Mouse (Mus musculus) liver, adult 2 months (tissue): ENCODE results near the gene Klrb1f. TPM values are rescaled to one million over a fixed set of nuclear protein-coding genes. Genes with fewer than 3 reads are reported as not detected.
A peak's percentile ranks its signal among the peaks of the same experiment; 100 is the strongest.

ENCODE experiments used
- DNase-seq: peaks from one replicate; pipeline ENCODE4 v3.0.0-alpha.2; 2011; ENCODE audit warnings: low read depth, low spot score; ENCODE audit errors: extremely low read depth
- H3K27ac ChIP-seq: fragments of 200-500 bp; replicated peaks from 2 replicates; pipeline ENCODE4 v1.5.1; 2012; ENCODE audit warnings: low read depth, mild to moderate bottlenecking, control low read depth, inconsistent platforms, low read length; ENCODE audit not compliant: insufficient read depth
- H3K27me3 ChIP-seq: fragments of 200-500 bp; 2 replicates; pipeline ENCODE4 v1.6.1; 2012; ENCODE audit warnings: mild to moderate bottlenecking, moderate library complexity, low read length, inconsistent platforms; ENCODE audit not compliant: control insufficient read depth, insufficient read depth
- H3K36me3 ChIP-seq: fragments of 200-500 bp; 2 replicates; pipeline ENCODE4 v1.6.1; 2012; ENCODE audit warnings: low read length, inconsistent platforms; ENCODE audit not compliant: control insufficient read depth, insufficient read depth
- H3K4me1 ChIP-seq: fragments of 200-500 bp; 2 replicates; pipeline ENCODE4 v1.6.1; 2011; ENCODE audit warnings: low read length; ENCODE audit not compliant: control insufficient read depth, insufficient read depth
- H3K4me3 ChIP-seq: fragments of 200-500 bp; 2 replicates; pipeline ENCODE4 v1.5.1; 2011; ENCODE audit warnings: low read depth, mild to moderate bottlenecking, control low read depth, low read length, moderate library complexity; ENCODE audit not compliant: insufficient read depth
- H3K79me2 ChIP-seq: fragments of 200-500 bp; 2 replicates; pipeline ENCODE4 v1.6.1; 2012; ENCODE audit warnings: inconsistent platforms, mild to moderate bottlenecking, low read length, moderate library complexity; ENCODE audit not compliant: control insufficient read depth, insufficient read depth
- H3K9ac ChIP-seq: fragments of 200-500 bp; 2 replicates; pipeline ENCODE4 v1.6.1; 2012; ENCODE audit warnings: low read depth, mild to moderate bottlenecking, control low read depth, inconsistent platforms, low read length
- CTCF ChIP-seq: fragments of 200-500 bp; IDR thresholded peaks from 2 replicates; pipeline ENCODE4 v1.5.1; 2011; ENCODE audit warnings: low read depth, low read length, control low read depth
- POLR2A ChIP-seq: fragments of 200-500 bp; IDR thresholded peaks from 2 replicates; pipeline ENCODE4 v1.6.1; 2011; ENCODE audit warnings: low read length, control low read depth; ENCODE audit not compliant: insufficient read depth; ENCODE audit errors: extremely low read depth
- WGBS: fragments of 180-500 bp; shearing (Covaris S2); methylation state at CpG from one replicate; pipeline ENCODE4 v1.1.7; 2018; 5-methylcytosine and 5-hydroxymethylcytosine counted together
- polyA plus RNA-seq: library from polyadenylated mRNA; depleted of rRNA; stranded (reverse); fragments of >200 nt; gene quantifications from 2 replicates; pipeline ENCODE4 v1.2.3, GENCODE M21; 2012
- total RNA-seq: library from RNA; depleted of rRNA; stranded (reverse); fragments of >200 nt; gene quantifications from 2 replicates; pipeline ENCODE4 v1.2.3, GENCODE M21; 2014

The Klrb1f gene
- total and polyA plus RNA-seq, 2 experiments, result not detected

DNA sequence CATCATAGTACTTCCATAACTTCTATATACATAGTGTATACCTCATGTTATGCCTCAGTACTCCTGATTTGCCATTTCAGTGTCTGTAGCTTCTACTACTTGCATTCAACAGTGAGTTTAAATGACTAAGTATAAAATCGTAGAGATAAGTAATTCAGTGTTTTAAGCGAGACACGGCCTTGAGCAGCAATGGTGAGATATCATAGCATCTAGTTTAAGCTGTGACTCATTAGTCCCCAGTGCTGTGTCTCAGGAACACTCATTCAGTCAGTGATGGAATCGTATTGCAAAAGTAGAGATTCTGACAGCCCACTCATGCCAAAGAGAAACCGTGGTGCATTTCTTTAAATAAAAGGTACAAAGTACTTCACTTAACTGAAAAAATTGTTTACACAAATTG lies 6.0 kb downstream of the Klrb1f start:
- no peaks in the 10 kb centered on the region for H3K27me3 ChIP-seq
- H3K27ac ChIP-seq, result no peak overlapping the region
- H3K36me3 ChIP-seq, result no peaks in the 10 kb centered on the region
- H3K9ac ChIP-seq, result no peak overlapping the region
- 73% methylated on average over 5 of the region's 5 CpGs for WGBS
- H3K79me2 ChIP-seq, result no peaks in the 10 kb centered on the region
- no peak overlapping the region for H3K4me3 ChIP-seq
- H3K4me1 ChIP-seq, result no peaks in the 10 kb centered on the region
- DNase-seq, result no peak
- TF ChIP-seq POLR2A (no peak), CTCF (no peak)

- no peak for TF ChIP-seq CTCF
- TF ChIP-seq POLR2A, result no peak
- no peaks in the 10 kb centered on the region for H3K36me3 ChIP-seq
Observed at GRCm38 (mm10) chr6:129056237-129056636, 10.5 kb downstream of the Klrb1f start.

GRCm38 (mm10) chr6:129058013-129058412 lies 12.3 kb downstream of the Klrb1f start:
- DNase-seq, result no peak
- no peaks in the 10 kb centered on the region for H3K27me3 ChIP-seq
- H3K79me2 ChIP-seq, result no peaks in the 10 kb centered on the region
- H3K36me3 ChIP-seq, result no peaks in the 10 kb centered on the region
- no peak overlapping the region for H3K27ac ChIP-seq
- no peak overlapping the region for H3K4me3 ChIP-seq
- H3K4me1 ChIP-seq, result no peaks in the 10 kb centered on the region
- TF ChIP-seq POLR2A (no peak), CTCF (no peak)
- H3K9ac ChIP-seq, result no peak overlapping the region

More at GRCm38 (mm10) chr6:129056237-129056636, 10.5 kb downstream of the Klrb1f start:
- H3K4me1 ChIP-seq, result no peaks in the 10 kb centered on the region
- no peak overlapping the region for H3K9ac ChIP-seq
- H3K79me2 ChIP-seq, result no peaks in the 10 kb centered on the region
- H3K27me3 ChIP-seq, result no peaks in the 10 kb centered on the region
- H3K4me3 ChIP-seq, result no peak overlapping the region
- 83% methylated on average over 3 of the region's 3 CpGs for WGBS
- DNase-seq, result no peak
- H3K27ac ChIP-seq, result no peak overlapping the region

DNA sequence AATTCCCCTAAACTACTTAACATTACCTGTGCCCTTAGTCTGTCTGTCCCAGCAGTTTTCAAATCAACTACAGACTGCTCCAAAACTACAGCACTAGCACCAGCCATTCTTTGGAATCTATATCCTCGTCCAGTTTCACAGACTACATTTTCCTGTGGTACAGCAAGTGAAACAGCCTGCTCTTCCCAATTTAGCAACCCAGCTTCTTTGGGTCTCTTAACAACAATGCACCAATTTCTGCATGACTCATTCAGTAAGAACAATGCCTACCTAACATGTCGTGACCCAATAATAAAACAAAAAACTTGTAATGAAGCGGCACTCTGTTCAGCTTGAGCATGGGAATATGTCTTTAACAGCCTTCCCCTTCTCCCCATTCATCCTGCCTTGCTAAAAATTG lies 19.7 kb downstream of the Klrb1f start:
- no peak overlapping the region for H3K4me3 ChIP-seq
- 86% methylated on average over 3 of the region's 3 CpGs for WGBS
- H3K4me1 ChIP-seq, result no peaks in the 10 kb centered on the region
- H3K27me3 ChIP-seq, result no peaks in the 10 kb centered on the region
- H3K27ac ChIP-seq, result no peak overlapping the region
- DNase-seq, result no peak
- no peak for TF ChIP-seq CTCF
- no peak for TF ChIP-seq POLR2A
- H3K9ac ChIP-seq, result no peak overlapping the region
- H3K79me2 ChIP-seq, result no peaks in the 10 kb centered on the region
- H3K36me3 ChIP-seq, result no peaks in the 10 kb centered on the region

DNA sequence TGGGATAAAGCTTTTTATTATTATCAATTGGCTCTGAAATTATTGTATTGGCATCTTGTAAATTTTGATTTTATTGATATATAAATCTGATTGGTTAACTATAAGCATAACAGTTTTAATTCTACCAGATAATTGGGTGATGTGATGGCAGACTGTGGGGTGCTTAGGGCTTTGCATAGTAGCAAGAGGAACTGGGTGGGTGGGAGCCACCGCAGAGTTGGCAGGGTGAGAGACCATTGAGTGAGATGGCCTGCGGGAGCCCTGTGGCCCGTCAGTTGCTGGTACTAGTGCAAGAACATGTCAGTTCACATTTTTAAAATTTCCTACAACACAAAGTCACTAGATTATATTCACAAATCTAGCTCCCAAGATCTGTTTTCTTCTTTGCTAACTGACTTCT lies 20.2 kb downstream of the Klrb1f start:
- DNase-seq, result no peak
- no peak overlapping the region for H3K27ac ChIP-seq
- H3K4me3 ChIP-seq, result no peak overlapping the region
- H3K36me3 ChIP-seq, result no peaks in the 10 kb centered on the region
- H3K27me3 ChIP-seq, result no peaks in the 10 kb centered on the region
- TF ChIP-seq POLR2A, result no peak
- TF ChIP-seq CTCF, result no peak
- 95% methylated on average over 3 of the region's 3 CpGs for WGBS
- H3K4me1 ChIP-seq, result no peaks in the 10 kb centered on the region
- no peak overlapping the region for H3K9ac ChIP-seq
- no peaks in the 10 kb centered on the region for H3K79me2 ChIP-seq

DNA sequence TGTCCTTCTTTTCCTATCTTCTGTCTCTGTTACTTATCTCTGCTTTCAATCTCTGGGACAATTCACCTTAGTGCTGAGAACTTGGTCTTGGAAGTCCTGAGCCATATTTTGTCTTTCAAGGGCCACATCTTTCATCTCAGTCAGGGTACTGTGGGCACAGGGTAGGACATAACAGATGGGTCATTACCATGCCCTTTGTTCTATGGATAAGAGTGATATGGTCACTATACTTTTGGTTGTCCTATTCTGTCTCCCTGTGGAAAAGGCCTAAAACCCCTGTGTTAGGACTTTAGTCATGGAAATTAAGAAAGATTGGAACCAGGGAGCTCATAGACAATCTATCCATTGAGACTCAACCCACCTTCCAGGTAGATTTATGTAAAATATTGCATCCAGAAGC lies 20.8 kb downstream of the Klrb1f start:
- H3K27ac ChIP-seq, result no peak overlapping the region
- no peaks in the 10 kb centered on the region for H3K36me3 ChIP-seq
- H3K79me2 ChIP-seq, result no peaks in the 10 kb centered on the region
- H3K9ac ChIP-seq, result no peak overlapping the region
- TF ChIP-seq POLR2A (no peak), CTCF (no peak)
- H3K4me1 ChIP-seq, result no peaks in the 10 kb centered on the region
- H3K4me3 ChIP-seq, result no peak overlapping the region
- no peak for DNase-seq
- H3K27me3 ChIP-seq, result no peaks in the 10 kb centered on the region

- WGBS, result 12% methylated on average over 1 of the region's 1 CpGs
- Histone ChIP-seq H3K4me1 (no peaks in the 10 kb centered on the region), H3K79me2 (no peaks in the 10 kb centered on the region), H3K9ac (no peak overlapping the region), H3K4me3 (no peak overlapping the region), H3K27ac (no peak overlapping the region), H3K36me3 (no peaks in the 10 kb centered on the region), H3K27me3 (no peaks in the 10 kb centered on the region)
- TF ChIP-seq CTCF (peak; percentile 35; the same call in 1 of the 2 replicates), POLR2A (no peak)
- peak; percentile 59 for DNase-seq
Observed at GRCm38 (mm10) chr6:129066986-129067385, 21.3 kb downstream of the Klrb1f start.
